Mouse (Mus musculus) intestine, postnatal 0 days (tissue): ENCODE data around the gene Rrp15. TPM values are rescaled to one million over a fixed set of nuclear protein-coding genes. Genes with fewer than 3 reads are reported as not detected.

Source experiments
- ATAC-seq: fragments of 200-750 bp; cut with Nextera tagmentation; 2 replicates; pipeline ENCODE4 v1.8.0; 2017; ENCODE audit warnings: mild to moderate bottlenecking, moderate TSS enrichment, moderate library complexity
- H3K27ac ChIP-seq: fragments of 300-500 bp; sonication (generic); 2 replicates; pipeline ENCODE4 v1.5.1; 2014; ENCODE audit warnings: mild to moderate bottlenecking, low read depth, low read length, moderate library complexity
- H3K27me3 ChIP-seq: fragments of 300-500 bp; sonication (generic); replicated peaks from 2 replicates; pipeline ENCODE4 v1.6.1; 2014; ENCODE audit warnings: low read length, mixed read lengths; ENCODE audit not compliant: control insufficient read depth, insufficient read depth
- H3K36me3 ChIP-seq: fragments of 300-500 bp; sonication (generic); 2 replicates; pipeline ENCODE4 v1.6.1; 2014; ENCODE audit warnings: mild to moderate bottlenecking, moderate library complexity; ENCODE audit not compliant: control insufficient read depth, insufficient read depth
- H3K4me1 ChIP-seq: fragments of 300-500 bp; sonication (generic); replicated peaks from 2 replicates; pipeline ENCODE4 v1.6.1; 2014; ENCODE audit warnings: antibody characterized with exemption, low read length, mixed read lengths; ENCODE audit not compliant: control insufficient read depth, insufficient read depth
- H3K4me2 ChIP-seq: fragments of 300-500 bp; sonication (generic); replicated peaks from 2 replicates; pipeline ENCODE4 v1.6.1; 2014; ENCODE audit warnings: low read depth, mild to moderate bottlenecking, moderate library complexity
- H3K4me3 ChIP-seq: fragments of 300-500 bp; sonication (generic); 2 replicates; pipeline ENCODE4 v1.5.1; 2014; ENCODE audit warnings: low read depth, low read length
- H3K9ac ChIP-seq: fragments of 300-500 bp; sonication (generic); 2 replicates; pipeline ENCODE4 v1.6.1; 2014; ENCODE audit warnings: mild to moderate bottlenecking, low read depth, low read length
- H3K9me3 ChIP-seq: fragments of 300-500 bp; sonication (generic); 2 replicates; pipeline ENCODE4 v1.6.1; 2016; ENCODE audit warnings: mixed run types; ENCODE audit not compliant: control insufficient read depth
- CTCF ChIP-seq: sonication (generic); IDR thresholded peaks from 2 replicates; pipeline ENCODE4 v1.5.1; 2016; ENCODE audit warnings: low read depth, mild to moderate bottlenecking, control low read depth, antibody characterized with exemption, moderate library complexity
- WGBS: fragments of 180-500 bp; shearing (Covaris S2); extraction: QIAGEN DNeasy Blood & Tissue Kit; methylation state at CpG from one replicate; pipeline ENCODE4 v1.1.7; 2014; 5-methylcytosine and 5-hydroxymethylcytosine counted together
- polyA plus RNA-seq: library from polyadenylated mRNA; unstranded; fragments of >200 nt; fragmentation: Nextera tagmentation; extraction: Ambion mirVana; gene quantifications from 2 replicates; pipeline ENCODE4 v1.2.1, GENCODE M21; 2015

Rrp15 gene
- polyA plus RNA-seq, 1 experiment from 2014 or later = 21.9 TPM

DNA sequence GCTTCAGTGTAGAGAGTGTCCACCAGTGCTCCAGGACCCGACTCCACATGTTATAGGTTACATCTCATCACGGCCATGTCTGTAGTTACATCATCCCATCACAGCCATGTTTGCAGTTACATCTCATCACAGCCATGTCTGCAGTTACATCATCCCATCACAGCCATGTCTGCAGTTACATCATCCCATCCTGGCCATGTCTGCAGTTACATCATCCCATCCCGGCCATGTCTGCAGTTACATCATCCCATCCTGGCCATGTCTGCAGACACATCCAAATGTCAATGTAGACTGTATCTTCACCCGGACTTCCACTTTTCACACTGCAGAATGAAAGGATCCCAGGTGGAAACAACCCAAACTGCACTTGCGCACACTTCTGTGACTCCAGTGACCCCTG lies 13.6 kb downstream of the Rrp15 start:
- TF ChIP-seq CTCF = no peak
- Histone ChIP-seq H3K4me2 (no peak overlapping the region), H3K9ac (no peak overlapping the region), H3K27ac (no peak overlapping the region), H3K36me3 (peaks cover 32% of the 10 kb centered on the region), H3K4me1 (no peaks in the 10 kb centered on the region), H3K27me3 (no peaks in the 10 kb centered on the region), H3K9me3 (no peaks in the 10 kb centered on the region), H3K4me3 (no peak overlapping the region)
- no peak for ATAC-seq
- 91% methylated on average over 5 of the region's 5 CpGs for WGBS

DNA sequence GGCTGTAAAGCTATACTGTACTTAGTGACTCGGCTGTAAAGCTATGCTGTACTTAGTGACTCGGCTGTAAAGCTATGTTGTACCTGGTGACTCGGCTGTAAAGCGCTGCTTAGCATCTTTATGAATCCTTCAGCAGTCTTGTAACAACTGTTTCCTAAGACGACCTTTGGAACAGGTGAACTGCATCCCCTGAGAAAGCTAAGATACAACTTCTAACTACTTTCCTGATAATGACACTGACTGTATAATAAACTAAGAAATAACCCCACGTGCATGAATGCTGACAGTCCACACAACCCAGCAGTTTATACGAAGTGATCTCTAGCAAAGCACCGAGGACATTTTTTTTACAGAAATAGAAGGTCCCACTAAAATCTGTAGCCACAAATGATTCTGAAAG lies 16.1 kb downstream of the Rrp15 start:
- no peaks in the 10 kb centered on the region for H3K9me3 ChIP-seq
- WGBS = 48% methylated on average over 8 of the region's 8 CpGs
- peaks cover 33% of the 10 kb centered on the region for H3K36me3 ChIP-seq
- H3K27ac ChIP-seq = peak overlapping the region; percentile 57; the same call in 1 of the 2 replicates
- H3K4me1 ChIP-seq = no peaks in the 10 kb centered on the region
- TF ChIP-seq CTCF = no peak
- H3K27me3 ChIP-seq = no peaks in the 10 kb centered on the region
- no peak overlapping the region for H3K9ac ChIP-seq
- H3K4me3 ChIP-seq = no peak overlapping the region
- H3K4me2 ChIP-seq = no peak overlapping the region
- peak; percentile 92 for ATAC-seq

DNA sequence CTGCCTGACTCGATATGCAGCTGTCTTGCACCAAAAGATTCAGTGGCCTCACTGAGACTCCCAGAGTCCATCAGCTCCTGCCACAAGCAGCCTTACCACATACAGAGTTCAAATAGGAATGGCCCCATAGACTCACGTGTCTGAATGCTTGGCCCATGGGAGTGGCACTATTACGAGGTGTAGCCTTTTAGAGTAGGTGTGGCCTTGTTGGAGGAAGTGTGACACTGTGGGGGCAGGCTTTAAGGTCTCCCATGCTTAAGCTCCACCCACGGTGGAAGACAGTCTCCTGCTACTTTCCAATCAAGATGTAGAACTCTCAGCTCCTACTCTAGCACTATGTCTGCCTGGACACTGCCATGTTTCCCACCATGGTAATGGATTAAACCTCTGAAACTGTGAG lies 20.4 kb downstream of the Rrp15 start:
- no peak for TF ChIP-seq CTCF
- no peak overlapping the region for H3K9ac ChIP-seq
- H3K27me3 ChIP-seq = no peaks in the 10 kb centered on the region
- 39% methylated on average over 4 of the region's 4 CpGs for WGBS
- H3K4me3 ChIP-seq = no peak overlapping the region
- peak; percentile 74 for ATAC-seq
- no peaks in the 10 kb centered on the region for H3K4me1 ChIP-seq
- H3K36me3 ChIP-seq = peaks cover 5% of the 10 kb centered on the region
- no peaks in the 10 kb centered on the region for H3K9me3 ChIP-seq
- H3K27ac ChIP-seq = no peak overlapping the region
- no peak overlapping the region for H3K4me2 ChIP-seq

DNA sequence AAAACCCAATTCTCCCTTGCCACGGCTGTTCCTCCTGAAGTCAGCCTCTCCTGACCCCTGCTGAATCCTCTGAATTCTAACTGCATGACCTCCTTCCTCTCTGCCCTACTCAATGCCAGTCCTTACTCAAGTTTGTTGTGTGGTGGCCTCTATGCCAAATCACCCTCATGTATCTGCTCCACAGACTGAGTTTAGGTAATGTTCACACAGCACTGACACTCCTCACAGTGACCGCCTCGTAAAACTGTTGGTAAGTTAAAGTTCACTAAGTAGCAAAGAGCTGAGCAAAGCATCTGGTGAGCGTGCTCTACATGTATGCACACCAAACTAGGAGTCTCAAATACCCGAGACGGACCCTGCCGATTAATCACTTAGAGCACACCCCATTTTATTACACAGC lies 23.0 kb downstream of the Rrp15 start:
- Histone ChIP-seq H3K9ac (no peak overlapping the region), H3K4me3 (no peak overlapping the region), H3K4me2 (peak overlapping the region; percentile 21; the same call in 1 of the 2 replicates), H3K27me3 (no peaks in the 10 kb centered on the region), H3K27ac (no peak overlapping the region), H3K9me3 (no peaks in the 10 kb centered on the region), H3K36me3 (peaks cover 5% of the 10 kb centered on the region; the same call in 1 of the 2 replicates), H3K4me1 (no peaks in the 10 kb centered on the region)
- ATAC-seq = peak; percentile 17; the same call in 1 of the 2 replicates
- WGBS = 40% methylated on average over 7 of the region's 7 CpGs
- TF ChIP-seq CTCF = no peak

DNA sequence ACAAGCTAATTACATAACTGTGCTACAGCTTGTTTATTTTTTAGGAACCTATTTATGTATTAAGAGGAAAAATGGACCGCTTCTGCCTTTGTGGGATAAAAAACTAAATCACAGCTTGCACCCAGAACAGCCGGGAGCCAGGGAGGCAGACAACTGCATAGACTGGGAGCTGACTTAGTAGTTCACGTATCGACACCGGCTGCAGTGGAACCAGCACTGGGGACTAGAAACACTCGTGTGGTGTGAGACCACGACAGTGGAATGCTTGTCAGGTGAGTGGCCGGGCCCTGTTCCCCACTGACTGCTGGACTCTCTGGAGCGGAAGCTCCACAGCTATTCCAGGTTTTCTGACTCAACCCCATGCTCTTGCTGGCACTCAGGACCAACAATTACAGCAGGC lies 26.9 kb downstream of the Rrp15 start:
- no peaks in the 10 kb centered on the region for H3K9me3 ChIP-seq
- peaks cover 25% of the 10 kb centered on the region for H3K36me3 ChIP-seq
- 85% methylated on average over 9 of the region's 9 CpGs for WGBS
- H3K27me3 ChIP-seq = no peaks in the 10 kb centered on the region
- no peak for TF ChIP-seq CTCF
- no peak overlapping the region for H3K4me2 ChIP-seq
- no peak overlapping the region for H3K4me3 ChIP-seq
- no peaks in the 10 kb centered on the region for H3K4me1 ChIP-seq
- no peak overlapping the region for H3K9ac ChIP-seq
- no peak for ATAC-seq
- H3K27ac ChIP-seq = no peak overlapping the region

DNA sequence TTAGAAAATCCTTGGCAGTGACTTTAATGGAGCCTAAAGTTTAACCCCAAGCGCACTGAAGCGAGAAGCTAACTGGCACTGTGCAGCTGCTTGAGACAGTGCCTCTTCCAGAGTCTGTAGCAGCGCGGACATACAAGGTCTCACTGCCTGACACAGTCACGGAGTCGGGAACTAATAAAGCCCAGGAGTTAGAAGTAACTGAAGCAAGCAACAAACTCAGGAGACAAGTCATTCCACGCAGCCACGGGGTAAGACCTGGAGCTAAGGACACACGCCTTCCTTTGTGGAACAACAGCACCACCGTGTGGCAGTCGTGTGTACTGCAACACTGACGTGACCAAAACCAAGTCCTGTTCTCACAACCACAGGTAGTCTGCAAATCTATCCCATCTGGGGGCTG lies 27.3 kb downstream of the Rrp15 start:
- Histone ChIP-seq H3K9ac (no peak overlapping the region), H3K9me3 (no peaks in the 10 kb centered on the region), H3K27ac (no peak overlapping the region), H3K27me3 (no peaks in the 10 kb centered on the region), H3K36me3 (peaks cover 30% of the 10 kb centered on the region), H3K4me3 (no peak overlapping the region), H3K4me1 (no peaks in the 10 kb centered on the region), H3K4me2 (no peak overlapping the region)
- 36% methylated on average over 12 of the region's 12 CpGs for WGBS
- ATAC-seq = peak; percentile 38; the same call in 1 of the 2 replicates
- peak; percentile 100 for TF ChIP-seq CTCF

DNA sequence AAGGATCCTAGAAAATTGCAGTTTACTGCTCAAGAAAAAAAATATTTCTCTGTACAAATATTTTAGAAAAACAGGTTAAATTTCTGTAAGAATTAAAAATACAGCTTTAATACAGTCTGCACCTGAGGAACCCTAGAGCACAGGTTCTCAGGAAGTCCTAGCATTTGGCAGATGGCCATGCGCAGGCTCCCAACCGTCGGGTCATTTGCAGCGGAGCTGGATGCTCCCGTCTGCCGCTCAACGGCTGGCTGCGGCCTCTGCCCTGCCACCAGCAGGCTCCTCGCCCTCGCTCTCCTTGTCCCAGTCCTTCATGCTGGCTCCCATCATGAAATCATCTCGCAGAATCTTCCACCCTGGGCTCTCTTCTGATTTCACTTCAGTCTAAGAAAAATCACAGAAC lies 28.0 kb downstream of the Rrp15 start:
- no peak overlapping the region for H3K4me2 ChIP-seq
- H3K4me3 ChIP-seq = no peak overlapping the region
- no peaks in the 10 kb centered on the region for H3K27me3 ChIP-seq
- no peaks in the 10 kb centered on the region for H3K9me3 ChIP-seq
- no peak overlapping the region for H3K9ac ChIP-seq
- no peak for TF ChIP-seq CTCF
- H3K36me3 ChIP-seq = peaks cover 30% of the 10 kb centered on the region
- no peak for ATAC-seq
- no peak overlapping the region for H3K27ac ChIP-seq
- H3K4me1 ChIP-seq = no peaks in the 10 kb centered on the region
- WGBS = 93% methylated on average over 11 of the region's 11 CpGs
